Mouse (Mus musculus) heart, postnatal 4 days (tissue): Measurements from ENCODE around the gene Gm13889. TPM values are rescaled to one million over a fixed set of nuclear protein-coding genes. Genes with fewer than 3 reads are reported as not detected.

ENCODE experiments used
- DNase-seq: peaks from one replicate; pipeline ENCODE4 v3.0.0; 2021
- total RNA-seq, 2 experiments: library from RNA; stranded (reverse); gene quantifications; 2 replicates each; pipeline ENCODE4 v1.2.3; 2021

Gm13889 gene
- 10 to 100 TPM; 24.2 to 26.7 TPM for total RNA-seq

DNA sequence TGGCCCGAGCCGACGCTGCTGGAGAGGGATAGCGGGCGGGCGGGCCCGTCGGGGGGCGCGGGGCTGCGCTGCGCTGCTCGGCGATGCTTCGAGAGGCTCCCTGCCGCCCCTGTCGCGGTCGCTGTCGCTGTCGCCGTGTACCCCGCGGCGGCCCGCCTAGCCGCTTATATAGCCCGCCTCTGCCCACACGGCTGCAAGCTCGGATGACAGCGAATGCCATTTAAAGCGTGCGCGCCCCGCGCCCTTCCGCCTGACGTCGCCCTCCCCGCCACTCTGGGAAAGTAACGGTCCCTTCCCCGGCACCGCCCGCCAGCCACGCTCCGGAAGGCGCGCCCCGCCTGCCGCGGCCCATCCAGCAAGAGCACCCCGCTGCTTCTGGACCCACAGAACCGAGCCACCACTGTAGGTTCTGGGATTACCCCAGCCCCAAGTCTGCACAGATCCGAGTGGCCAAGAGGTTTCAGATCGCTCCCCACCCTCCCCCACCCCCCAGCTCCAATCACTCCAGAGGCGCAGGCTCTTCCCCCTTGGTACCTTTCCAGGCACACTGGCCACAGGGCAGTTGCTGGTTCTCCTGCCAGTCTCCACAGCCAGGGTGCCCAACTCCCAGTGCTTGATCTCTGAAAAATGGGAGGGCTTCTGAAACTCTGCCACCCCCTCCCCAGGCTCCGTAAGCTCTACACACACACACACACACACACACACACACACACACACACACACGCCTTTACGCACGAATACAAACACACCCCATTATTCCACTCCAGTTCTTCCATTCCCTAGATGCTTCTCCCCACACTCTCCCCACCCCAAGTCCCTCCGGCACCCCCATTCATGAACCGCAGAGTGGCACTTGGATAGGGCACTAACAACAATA, at the start of gene Gm13889:
Gene Gm13889 (minus strand): TSS at position 294 of the 877 bp plus-strand sequence.
- DNase-seq, result peak; percentile 82

DNA sequence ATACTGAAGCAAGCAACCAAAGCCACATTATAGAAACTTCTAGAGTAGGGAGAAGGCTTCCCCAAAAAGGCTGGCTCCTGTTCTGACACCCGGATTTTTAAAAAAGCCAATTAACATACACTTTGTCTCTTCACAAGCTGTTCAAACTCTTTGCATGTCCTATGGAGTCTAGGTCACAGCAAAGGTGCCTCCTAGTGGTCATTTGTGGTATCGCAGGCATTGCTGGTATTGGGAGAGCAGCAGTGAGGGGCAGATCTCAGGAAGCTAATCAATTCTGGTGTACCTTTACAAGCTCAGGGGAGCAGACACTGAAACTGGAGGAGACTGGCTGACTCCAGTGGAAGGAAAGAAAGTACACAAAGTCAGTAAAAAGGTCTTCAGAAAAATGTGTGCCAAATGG, 45.3 kb upstream of the Gm13889 start:
- DNase-seq, result peak; percentile 93

DNA sequence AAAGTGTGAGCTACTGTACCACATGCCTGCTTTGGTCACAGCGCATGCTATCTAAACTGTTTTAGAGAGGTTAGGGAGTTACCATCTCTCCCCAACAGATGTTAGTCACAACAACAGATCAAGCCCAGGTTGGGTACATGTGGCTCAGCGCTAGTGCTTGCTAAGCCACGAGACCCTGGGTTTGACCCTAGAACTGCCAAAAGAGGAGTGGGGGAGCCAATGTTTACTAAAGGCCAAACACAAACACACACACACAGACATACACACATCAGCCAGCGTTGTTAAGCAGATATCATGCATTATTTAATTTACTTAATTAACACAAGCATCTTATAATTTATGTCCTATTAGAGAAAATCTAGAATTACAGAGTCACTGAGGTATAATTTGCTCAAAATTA, 44.9 kb upstream of the Gm13889 start:
- no peak for DNase-seq

DNA sequence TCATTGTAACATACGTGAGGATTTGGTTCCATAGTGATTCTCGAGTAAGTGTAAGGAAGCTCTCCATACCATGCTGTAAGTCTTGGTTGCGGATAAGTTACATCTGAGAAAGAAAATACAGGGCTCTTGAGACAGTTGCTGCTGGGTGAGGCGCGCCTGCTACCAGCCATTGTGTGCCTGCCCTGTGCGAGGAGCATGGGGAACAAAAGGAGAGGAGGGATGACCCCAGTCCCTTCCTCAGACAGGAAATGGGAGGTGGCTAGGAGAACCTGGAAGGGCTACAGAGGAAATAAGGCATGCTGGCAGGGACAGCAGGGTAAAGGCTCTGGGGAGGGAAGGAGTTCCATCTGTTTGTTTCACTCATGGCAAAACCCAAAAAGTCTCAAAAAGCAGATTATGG, 44.4 kb upstream of the Gm13889 start:
- peak; percentile 19 for DNase-seq

DNA sequence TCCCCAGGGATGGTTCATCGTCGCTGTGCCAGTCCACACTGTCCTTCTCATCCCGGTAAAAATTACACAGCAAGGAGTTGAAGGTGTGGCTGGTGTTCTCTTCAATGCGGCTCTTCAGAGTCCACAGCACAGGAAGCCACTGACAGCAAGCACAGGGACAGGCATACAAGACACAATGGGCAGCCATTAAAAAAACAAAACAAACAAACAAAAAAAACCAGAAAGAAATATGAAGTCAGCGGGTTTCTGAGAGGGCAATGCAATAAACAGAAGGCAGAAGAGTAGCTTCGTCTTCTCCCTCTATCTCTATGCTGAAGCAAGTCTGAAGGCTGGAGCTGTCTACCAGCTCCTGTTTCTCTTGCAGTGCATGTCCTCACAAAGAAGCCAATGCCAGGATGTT, 39.3 kb upstream of the Gm13889 start, which contains the start of gene Gm27027:
Gene Gm27027 (minus strand): TSS at position 101 of the 400 bp plus-strand sequence.
- DNase-seq, result no peak

DNA sequence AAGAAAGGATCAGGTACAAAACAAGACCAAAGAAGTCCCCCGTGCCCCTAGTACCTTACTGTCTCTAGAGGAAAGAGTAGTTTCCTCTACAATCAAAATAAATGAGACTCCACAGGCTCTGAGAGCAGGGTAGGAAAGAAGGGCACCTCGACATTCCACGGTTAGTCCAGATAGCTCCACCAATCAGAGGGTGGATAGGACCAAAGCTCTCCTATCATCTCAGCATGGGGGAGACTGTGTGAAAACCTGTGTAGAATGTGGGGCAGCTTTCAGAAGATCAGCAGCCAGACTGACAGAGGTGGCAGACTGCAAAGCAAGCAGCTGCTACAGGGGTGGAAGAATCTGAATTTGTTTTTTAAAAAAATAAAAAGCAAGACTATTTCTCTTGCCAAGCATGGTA, 35.8 kb upstream of the Gm13889 start:
- no peak for DNase-seq

DNA sequence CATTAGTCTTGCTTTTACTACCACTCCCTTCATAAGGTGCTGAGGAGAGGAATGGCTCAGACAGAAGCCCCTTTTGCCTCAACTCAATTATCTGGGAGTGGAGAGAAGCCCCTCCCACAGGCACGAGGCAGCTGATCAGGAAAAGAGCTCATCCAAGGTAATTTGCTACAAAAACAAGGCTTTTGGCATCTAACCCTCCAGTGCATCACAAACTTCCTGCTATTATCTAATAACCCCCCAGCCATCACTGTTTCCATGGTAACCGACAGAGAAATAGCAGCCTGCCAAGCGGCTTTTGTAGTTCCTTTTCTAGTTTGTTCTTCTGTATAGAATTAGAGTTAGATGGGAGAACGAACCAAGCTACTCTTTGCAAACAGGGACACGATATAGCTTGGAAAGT, 35.3 kb upstream of the Gm13889 start:
- peak; percentile 45 for DNase-seq

DNA sequence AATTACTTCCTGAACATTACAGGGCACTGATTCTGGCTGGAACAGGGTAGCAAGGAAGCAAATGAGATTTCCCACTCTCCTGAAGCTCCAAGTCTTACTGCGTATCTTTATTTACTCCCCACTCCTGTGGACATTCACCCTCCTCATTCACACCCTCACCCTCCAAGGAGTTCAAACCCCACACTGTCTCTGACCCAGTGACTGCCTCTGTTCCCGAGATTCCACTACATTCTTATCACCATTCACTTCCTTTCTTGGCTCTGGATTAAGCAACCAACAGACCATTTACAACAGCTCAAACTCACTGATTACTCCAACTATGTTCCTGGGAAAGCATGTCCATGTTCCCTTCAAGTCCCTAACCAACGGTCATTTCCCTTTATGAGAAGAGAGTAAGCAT, 34.3 kb upstream of the Gm13889 start:
- DNase-seq, result no peak

DNA sequence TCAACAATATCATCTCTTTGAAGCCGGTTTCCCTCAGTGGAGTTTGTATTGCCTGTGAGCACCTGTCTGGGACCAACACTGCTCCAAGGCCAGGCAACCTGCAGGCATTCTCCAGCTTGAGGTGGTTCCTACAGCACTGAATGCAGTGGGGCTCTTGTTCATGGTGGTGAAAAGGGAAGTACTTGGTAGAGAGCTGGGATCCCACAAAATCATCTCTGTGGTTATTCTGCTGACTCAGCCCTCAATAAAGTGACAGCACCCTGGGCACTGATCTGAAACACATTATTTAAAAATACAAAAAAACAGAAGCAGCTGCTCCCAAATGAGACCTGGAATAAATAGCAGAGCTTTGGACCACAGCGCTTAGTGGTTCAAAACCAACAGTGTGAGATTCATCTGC, 31.4 kb upstream of the Gm13889 start:
- no peak for DNase-seq

DNA sequence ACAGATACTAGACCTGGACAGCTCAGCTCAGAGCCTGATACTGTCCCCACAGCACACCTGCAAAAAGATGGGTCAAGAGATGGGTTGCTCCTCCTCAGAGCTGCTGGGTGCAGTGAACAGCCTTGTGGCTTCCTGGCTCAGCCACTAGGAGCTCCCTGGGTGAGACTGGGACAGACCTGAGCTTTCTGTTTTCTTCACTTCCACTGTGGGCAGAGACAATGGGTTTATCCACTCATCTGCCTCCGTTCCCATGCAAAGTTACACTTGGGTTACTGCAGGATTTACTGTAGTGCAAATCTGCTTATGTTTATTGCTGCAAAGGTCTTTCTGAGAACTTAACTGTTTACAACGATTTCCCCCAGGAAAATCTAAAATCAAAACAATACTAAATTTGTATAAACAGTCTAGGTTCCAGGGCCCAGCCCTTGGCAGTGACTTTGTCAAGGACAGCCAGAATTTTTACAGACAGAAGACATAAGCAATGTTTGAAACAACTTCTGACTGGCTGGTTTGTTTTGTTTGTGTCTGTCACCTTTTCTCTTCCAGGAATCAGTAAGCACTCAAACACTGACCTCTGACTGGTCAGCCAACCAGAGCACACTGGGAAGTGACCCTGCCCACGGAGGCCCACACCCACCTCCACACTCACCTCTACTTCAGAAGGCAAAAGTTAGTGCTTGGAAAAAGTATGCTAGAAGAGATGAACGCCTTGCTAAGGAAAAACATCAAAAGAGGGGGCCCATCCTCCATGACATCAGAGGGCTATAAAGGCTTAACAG, 25.6 kb upstream of the Gm13889 start:
- DNase-seq, result no peak

DNA sequence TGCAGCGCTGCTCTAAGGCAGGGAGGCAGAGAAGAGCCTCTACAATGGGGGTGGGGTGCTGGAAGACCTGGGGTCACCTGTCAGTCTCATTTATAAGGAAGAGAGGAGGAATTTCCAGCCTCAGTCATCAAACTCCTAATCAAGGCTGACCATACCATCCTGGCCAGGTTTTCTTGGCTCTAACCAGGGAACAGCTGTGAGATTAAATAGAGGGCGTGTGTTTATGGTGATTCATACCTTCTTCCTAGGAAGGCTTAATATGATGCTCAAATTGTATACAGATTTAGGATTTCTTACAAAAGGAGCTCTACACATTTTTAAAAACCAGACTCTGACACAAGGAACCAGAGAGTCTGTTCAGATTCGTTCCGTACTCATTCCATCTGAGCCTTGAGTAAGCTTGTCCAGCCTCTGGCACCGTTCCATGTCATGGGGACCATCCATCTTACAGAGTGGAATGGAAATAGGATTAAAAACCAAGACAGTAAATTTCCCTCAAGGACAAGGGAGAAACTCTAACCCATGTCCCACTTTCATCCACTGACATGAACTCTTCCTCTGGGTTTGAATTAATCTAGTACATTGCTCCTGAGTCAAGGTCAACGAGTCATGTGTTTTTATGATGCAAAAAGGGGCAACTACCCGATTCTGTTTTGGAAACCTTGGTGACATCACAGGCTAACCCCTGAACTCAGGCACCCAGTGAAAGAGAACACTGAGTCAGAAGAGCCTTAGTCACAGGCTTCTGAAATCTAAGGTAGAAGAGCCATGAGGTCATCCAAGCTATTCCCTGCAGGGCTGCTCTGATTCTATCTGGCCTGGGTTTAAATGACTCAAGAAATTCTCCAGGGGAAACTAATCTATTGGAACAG, 22.5 kb upstream of the Gm13889 start:
- no peak for DNase-seq

DNA sequence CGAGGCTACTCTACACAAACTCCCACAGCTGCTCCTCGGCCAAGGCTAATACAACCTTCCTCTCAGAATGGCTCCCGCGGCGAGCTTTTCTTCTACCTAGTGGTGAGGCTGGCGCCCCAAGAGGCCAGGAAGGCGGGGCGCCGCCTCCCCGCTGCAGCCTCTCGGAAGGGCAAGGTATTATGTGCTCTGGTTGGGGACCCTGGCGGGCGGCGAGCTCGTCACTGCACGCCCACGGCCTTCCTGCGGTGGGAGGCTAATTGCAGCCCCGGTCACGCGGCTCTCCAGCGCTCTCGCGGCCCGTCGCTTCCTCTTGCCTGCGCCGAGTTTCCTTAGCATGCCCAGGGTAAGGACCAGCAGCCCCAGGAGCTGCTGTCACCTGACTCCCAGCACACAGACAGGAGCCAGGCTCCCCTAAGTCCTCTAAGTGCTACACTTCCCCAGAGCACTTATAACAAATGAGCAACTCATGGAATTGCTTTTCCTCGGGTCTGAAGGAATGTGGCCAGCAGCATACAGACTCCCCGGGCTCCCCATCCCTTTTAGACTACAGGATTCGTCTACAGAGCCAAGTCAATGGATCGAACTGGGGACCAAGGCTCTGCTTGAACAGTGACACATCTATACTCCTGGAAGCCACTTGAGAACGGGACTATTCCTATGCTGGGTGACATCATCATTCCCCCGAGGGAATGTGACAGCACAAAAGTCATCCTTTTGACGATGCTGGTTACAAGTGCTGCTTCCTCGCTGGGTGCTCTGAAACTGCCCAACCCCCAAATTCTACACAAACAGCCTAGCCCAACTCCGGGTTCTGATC, 19.6 kb upstream of the Gm13889 start:
- DNase-seq, result peak; percentile 67

DNA sequence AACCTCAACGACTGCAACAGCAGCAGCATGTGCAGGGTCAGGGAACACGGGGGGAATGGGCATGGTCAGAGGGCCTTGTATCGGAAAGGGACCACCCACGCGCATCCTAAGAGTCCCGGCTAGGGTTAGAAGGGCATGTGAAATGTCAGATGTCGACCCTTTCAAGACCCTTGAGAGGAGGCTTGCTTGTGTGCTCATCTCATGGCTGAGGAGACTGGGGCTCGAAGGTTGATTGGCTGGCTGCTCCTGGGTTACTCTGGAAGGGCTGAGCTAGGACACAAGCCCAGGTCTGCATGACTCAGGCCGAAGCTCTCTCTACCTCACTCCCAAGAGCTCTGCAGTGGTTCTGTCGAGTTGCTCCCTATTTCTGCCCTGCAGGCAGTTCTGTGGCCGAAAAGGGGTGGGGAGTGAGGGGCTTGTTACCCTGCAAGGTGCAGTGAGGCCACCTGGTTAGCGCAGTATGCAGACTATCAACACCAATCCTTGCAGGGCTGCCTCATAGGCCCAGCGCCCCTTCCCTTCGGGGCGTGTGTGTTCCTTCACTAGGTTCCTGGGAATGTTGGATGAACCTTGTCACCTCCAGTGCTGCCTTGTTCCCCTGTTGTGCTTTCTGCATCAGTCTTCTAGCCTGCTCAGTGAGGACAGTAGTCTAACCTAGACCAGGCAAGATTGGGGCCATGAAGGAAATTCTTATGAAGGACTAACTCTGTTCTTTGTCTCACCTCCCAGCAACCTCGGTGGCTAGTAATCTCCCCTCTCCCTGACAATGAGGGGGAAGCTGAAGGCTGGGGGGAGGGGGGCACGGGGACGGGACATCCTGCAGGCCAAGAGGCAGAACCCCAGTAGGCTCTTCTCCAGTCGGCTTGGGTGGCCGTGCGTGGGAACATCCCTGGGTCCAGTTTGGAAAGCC, 18.8 kb upstream of the Gm13889 start:
- DNase-seq, result no peak

DNA sequence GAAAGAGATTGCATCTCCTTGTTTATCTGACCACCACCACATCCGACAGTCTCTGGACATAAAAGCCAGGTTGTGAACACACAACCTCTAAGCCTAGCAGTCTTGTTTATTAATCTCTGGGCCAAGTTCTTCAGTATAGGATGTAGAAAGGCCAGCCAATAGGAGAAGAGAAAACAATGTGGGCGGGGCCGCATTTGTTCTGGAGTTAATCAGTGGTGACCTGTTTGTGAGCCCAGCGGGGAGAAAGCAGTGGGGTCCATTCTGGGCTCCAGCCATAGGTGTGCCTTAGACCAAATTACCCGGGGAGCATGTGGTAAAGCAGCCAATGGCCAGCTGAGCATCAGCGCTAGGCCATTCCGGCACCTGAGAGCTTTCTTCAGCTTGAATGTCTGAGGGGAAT, 18.0 kb upstream of the Gm13889 start:
- no peak for DNase-seq

DNA sequence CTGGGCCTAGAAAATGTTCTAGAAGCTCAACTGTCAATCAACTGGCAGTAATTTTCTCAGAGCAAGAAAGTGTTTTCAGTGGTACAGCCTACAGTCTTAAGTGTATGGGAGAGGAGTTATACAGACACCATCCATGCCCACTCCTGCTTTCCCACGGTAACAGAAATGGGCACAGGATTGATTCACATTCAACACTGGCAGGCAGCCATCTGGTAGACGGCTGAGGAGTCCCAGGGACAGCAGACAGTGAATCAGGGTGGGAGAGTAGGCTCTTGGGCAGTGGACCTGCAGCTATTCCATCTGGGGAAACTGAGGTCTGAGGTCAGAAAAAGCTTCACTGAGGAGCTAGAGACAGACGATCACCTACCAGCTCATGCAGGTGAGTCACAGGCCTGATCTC, 14.6 kb upstream of the Gm13889 start:
- no peak for DNase-seq

DNA sequence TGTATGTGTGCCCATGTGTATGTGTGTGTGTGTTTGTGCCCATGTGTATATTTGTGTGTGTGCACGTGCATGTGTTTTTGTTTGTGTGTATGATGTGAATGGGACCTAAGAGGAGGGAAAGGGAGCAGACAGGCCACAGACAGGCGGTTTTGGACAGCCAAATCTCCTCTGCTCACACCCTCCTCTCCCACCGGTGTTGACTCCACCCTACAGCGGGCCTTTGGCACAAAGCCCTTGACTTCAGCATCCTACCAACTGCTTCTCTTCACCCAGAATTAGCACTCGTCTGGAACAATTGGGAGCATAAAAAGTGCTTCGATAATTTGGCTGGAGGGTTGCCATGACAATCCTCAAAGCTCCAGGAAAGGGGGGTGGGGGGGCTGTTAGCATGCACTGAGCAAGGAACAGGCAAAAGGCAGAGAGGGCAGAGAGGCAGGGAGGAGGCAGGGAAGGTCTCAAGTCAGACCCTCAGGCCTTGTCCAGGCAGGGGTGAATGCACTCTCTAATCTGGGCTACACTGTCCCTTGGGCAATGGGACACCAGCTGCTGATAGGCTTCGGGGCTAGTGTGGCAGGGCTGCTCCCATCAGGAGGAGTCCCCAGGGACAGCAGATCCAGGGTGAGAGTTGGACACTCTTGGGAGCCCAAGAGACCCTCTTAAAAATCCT, 7.6 kb upstream of the Gm13889 start:
- DNase-seq, result peak; percentile 37

DNA sequence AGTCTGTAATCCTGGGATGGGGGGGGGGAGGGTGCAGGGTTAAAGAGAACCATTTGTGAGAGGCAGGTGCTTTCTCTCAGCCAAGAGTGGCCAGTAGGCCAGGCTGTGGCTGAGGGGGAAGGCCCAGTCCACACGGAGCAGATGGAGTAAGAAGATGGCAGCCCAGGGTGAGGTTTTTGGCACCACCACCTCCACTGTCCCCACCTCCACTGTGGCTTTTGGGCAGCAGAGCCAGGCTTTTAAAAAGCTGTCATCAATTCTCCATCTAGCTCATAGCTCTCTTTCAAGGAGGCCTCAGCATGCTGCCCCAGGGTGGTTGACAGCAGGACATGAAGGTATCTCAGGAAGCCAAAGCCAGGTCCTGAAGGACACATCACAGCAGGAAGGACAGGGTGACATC, 6.8 kb upstream of the Gm13889 start:
- DNase-seq, result no peak

DNA sequence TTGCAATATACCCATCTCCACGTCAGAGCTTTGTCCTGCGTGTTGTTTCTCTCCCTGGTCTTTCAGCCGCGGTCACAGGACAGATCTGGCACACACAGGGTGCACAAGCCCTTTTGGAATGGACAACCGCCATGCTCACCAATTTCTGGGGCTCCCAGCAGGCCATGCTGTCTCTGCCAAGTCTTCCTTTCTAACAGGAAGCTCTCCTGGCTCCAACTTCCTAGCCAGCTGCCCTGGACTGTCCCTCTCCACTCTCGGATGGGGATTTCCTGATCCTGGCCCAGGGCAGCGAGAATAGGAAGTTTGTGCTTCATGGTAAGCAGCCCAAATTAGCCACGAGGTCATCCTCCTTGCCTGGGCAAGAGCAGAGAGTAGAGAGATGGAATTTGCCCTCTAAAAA, 4.7 kb upstream of the Gm13889 start:
- DNase-seq, result peak; percentile 44

DNA sequence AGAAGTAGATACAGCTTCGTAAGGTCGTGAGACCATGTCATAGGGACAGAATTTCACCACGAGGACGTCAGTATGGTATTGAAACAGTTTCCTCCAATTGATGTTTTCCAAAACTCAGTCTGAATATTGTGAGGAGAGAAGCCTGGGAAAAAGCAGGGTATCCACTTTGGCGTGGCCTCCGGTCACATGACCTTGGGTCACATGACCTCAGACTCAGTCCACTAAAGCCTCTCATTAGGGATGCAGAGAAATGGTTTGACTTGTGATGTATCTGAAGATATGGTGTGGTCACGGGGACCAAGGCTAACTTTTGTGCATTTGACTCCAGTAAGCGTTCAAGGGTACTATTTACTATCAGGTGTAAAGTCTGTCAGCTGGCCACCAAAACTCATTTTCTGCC, 2.3 kb upstream of the Gm13889 start:
- DNase-seq, result no peak

DNA sequence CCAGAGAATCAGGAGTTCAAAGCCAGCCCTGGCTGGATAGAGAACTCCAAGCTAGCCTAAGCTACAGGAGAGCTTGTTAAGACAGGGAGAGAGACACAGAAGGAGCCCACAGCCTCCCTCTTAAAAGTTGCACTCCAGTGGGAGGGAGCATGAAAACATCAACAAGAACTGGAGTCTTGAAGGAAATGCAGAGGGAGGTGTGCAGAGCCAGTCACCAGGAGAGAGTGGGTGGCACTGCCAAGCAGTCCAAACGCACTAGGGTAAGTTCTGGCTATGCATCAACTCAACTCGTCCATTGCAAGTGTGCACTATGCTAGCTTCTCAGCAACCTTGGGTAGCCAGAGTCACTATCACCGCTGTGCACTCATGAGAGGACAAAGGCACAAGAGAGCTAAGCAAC, 1.2 kb upstream of the Gm13889 start:
- DNase-seq, result no peak
